Mouse (Mus musculus) erythroblast, adult 5-6 weeks (primary cell): ENCODE data around the gene Ptpro. TPM values are rescaled to one million over a fixed set of nuclear protein-coding genes. Genes with fewer than 3 reads are reported as not detected.

Source experiments
- ATAC-seq: replicated peaks from 2 replicates; pipeline ENCODE4 v1.8.0; 2016; ENCODE audit warnings: moderate number of reproducible peaks, mild to moderate bottlenecking, moderate TSS enrichment, inconsistent platforms; ENCODE audit not compliant: poor library complexity, low FRiP score, severe bottlenecking
- total RNA-seq, 2 experiments: library from RNA; stranded (forward) in 1 of 2; stranded (reverse) in 1 of 2; fragments of 150-400 nt in 1 of 2; fragments of 200-764, 138-1000 nt in 1 of 2; gene quantifications; 2 replicates each; pipeline versions ENCODE4 v1.2.3 to v1.2.4; 2015 to 2017; ENCODE audit warnings: low replicate concordance in 2 of 2

The Ptpro gene
- total RNA-seq, 2 experiments from 2014 or later = 5.4 to 5.6 TPM

- ATAC-seq = no peak
These were observed 36.1 kb downstream of the Ptpro start for GRCm38 (mm10) chr6:137288264-137288663.

GRCm38 (mm10) chr6:137292421-137292820 is 40.3 kb downstream of the Ptpro start:
- ATAC-seq = no peak

GRCm38 (mm10) chr6:137294973-137295820 is 43.1 kb downstream of the Ptpro start:
- ATAC-seq = no peak

- ATAC-seq = no peak
These were observed 50.4 kb downstream of the Ptpro start for GRCm38 (mm10) chr6:137302561-137302960.

GRCm38 (mm10) chr6:137303824-137304223 is 51.7 kb downstream of the Ptpro start:
- no peak for ATAC-seq

GRCm38 (mm10) chr6:137315265-137315664 is 63.1 kb downstream of the Ptpro start:
- no peak for ATAC-seq

GRCm38 (mm10) chr6:137316358-137316757 is 64.2 kb downstream of the Ptpro start:
- no peak for ATAC-seq

GRCm38 (mm10) chr6:137317509-137317908 is 65.4 kb downstream of the Ptpro start:
- peak; percentile 80 for ATAC-seq

GRCm38 (mm10) chr6:137318242-137318861 is 66.2 kb downstream of the Ptpro start:
- no peak for ATAC-seq

GRCm38 (mm10) chr6:137319658-137320057 is 67.5 kb downstream of the Ptpro start:
- peak; percentile 74 for ATAC-seq

GRCm38 (mm10) chr6:137327718-137328117 is 75.6 kb downstream of the Ptpro start:
- ATAC-seq = no peak

GRCm38 (mm10) chr6:137328228-137328627 is 76.1 kb downstream of the Ptpro start:
- ATAC-seq = no peak

- no peak for ATAC-seq
These were observed 78.7 kb downstream of the Ptpro start for GRCm38 (mm10) chr6:137330782-137331181.

GRCm38 (mm10) chr6:137331826-137332225 is 79.7 kb downstream of the Ptpro start:
- ATAC-seq = no peak

- no peak for ATAC-seq
These were observed 87.0 kb downstream of the Ptpro start for GRCm38 (mm10) chr6:137339071-137339470.

- no peak for ATAC-seq
These were observed 91.7 kb downstream of the Ptpro start for GRCm38 (mm10) chr6:137343688-137344441.

- ATAC-seq = no peak
These were observed 108.0 kb downstream of the Ptpro start for GRCm38 (mm10) chr6:137360166-137360565.

GRCm38 (mm10) chr6:137362216-137362615 is 110.1 kb downstream of the Ptpro start:
- ATAC-seq = no peak

- ATAC-seq = no peak
These were observed 112.6 kb downstream of the Ptpro start for GRCm38 (mm10) chr6:137364681-137365080.

GRCm38 (mm10) chr6:137365637-137366036 is 113.5 kb downstream of the Ptpro start:
- ATAC-seq = no peak

- no peak for ATAC-seq
These were observed 118.6 kb downstream of the Ptpro start for GRCm38 (mm10) chr6:137370745-137371144.
